Mouse (Mus musculus) MEL (cell line): ENCODE measurements around the gene Tmod1. TPM values are rescaled to one million over a fixed set of nuclear protein-coding genes. Genes with fewer than 3 reads are reported as not detected.
A peak's percentile ranks its signal among the peaks of the same experiment; 100 is the strongest.

Source experiments
- DNase-seq: peaks from one replicate; pipeline ENCODE4 v3.0.0; 2011; ENCODE audit warnings: low read depth, low spot score
- H3K27ac ChIP-seq: 2 replicates; pipeline ENCODE4 v1.5.1; 2012; ENCODE audit warnings: low read depth, mild to moderate bottlenecking, control low read depth, low read length, moderate library complexity; ENCODE audit not compliant: control insufficient read depth
- H3K27me3 ChIP-seq, 2 experiments: fragments of 150-350 bp in 1 of 2; sonication (generic) in 1 of 2; 2 replicates each; pipeline ENCODE4 v1.6.1; 2012; ENCODE audit warnings: low read length in 2 of 2, mild to moderate bottlenecking in 2 of 2, improper control_type of control experiment in 1 of 2, moderate library complexity in 1 of 2; ENCODE audit not compliant: insufficient read depth in 2 of 2, control insufficient read depth in 1 of 2
- H3K36me3 ChIP-seq, 2 experiments: 2 replicates each; pipeline ENCODE4 v1.6.1; 2012 to 2014; ENCODE audit warnings: low read length in 2 of 2, improper control_type of control experiment in 1 of 2, inconsistent platforms in 1 of 2, mild to moderate bottlenecking in 1 of 2; ENCODE audit not compliant: insufficient read depth in 2 of 2, control insufficient read depth in 1 of 2
- H3K4me1 ChIP-seq, 2 experiments: fragments of 150-350 bp in 1 of 2; sonication (generic) in 1 of 2; 2 replicates each; pipeline ENCODE4 v1.6.1; 2012; ENCODE audit warnings: low read length in 2 of 2, improper control_type of control experiment in 1 of 2, mild to moderate bottlenecking in 1 of 2; ENCODE audit not compliant: insufficient read depth in 2 of 2, control insufficient read depth in 1 of 2
- H3K4me3 ChIP-seq, 2 experiments: fragments of 150-350 bp in 1 of 2; sonication (generic) in 1 of 2; 2 replicates each; pipeline ENCODE4 v1.5.1; 2012; ENCODE audit warnings: low read depth in 2 of 2, low read length in 2 of 2, mild to moderate bottlenecking in 2 of 2, moderate library complexity in 2 of 2, control low read depth in 1 of 2, improper control_type of control experiment in 1 of 2; ENCODE audit not compliant: control insufficient read depth in 1 of 2, insufficient read depth in 1 of 2
- H3K79me2 ChIP-seq: 2 replicates; pipeline ENCODE4 v1.6.1; 2012; ENCODE audit warnings: mild to moderate bottlenecking, low read length, moderate library complexity; ENCODE audit not compliant: control insufficient read depth, poor library complexity, insufficient read depth
- H3K9ac ChIP-seq: 2 replicates; pipeline ENCODE4 v1.6.1; 2012; ENCODE audit warnings: low read depth, mild to moderate bottlenecking, control low read depth, low read length, moderate library complexity; ENCODE audit not compliant: control insufficient read depth, poor library complexity, severe bottlenecking
- H3K9me3 ChIP-seq: fragments of 150-350 bp; sonication (generic); replicated peaks from 2 replicates; pipeline ENCODE4 v1.6.1; 2012; ENCODE audit warnings: mild to moderate bottlenecking, low read length, improper control_type of control experiment, moderate library complexity; ENCODE audit not compliant: insufficient read depth
- CTCF ChIP-seq, 3 experiments: IDR thresholded peaks in 2 of 3; conservative IDR thresholded peaks in 1 of 3; 2 replicates each; pipeline ENCODE4 v1.5.1; 2011 to 2012; ENCODE audit warnings: low read length in 3 of 3, low read depth in 2 of 3, mild to moderate bottlenecking in 2 of 3, improper control_type of control experiment in 1 of 3, inconsistent platforms in 1 of 3, mixed read lengths in 1 of 3, moderate library complexity in 1 of 3; ENCODE audit not compliant: control insufficient read depth in 1 of 3, insufficient read depth in 1 of 3, poor library complexity in 1 of 3, severe bottlenecking in 1 of 3
- E2F4 ChIP-seq: IDR thresholded peaks from 2 replicates; pipeline ENCODE4 v1.6.1; 2011; ENCODE audit warnings: low read depth, low read length, improper control_type of control experiment, borderline replicate concordance
- ELF1 ChIP-seq: IDR thresholded peaks from 2 replicates; pipeline ENCODE4 v1.6.1; 2014; ENCODE audit warnings: low read depth, mild to moderate bottlenecking, inconsistent platforms, low read length, improper control_type of control experiment, moderate library complexity
- ETS1 ChIP-seq: IDR thresholded peaks from 2 replicates; pipeline ENCODE4 v1.6.1; 2012; ENCODE audit warnings: low read depth, mild to moderate bottlenecking, inconsistent platforms, low read length, improper control_type of control experiment, moderate library complexity
- GABPA ChIP-seq: IDR thresholded peaks from 2 replicates; pipeline ENCODE4 v1.6.1; 2012; ENCODE audit warnings: low read depth, mild to moderate bottlenecking, inconsistent platforms, low read length, improper control_type of control experiment, moderate library complexity
- GATA1 ChIP-seq: IDR thresholded peaks from 2 replicates; pipeline ENCODE4 v1.6.1; 2011; ENCODE audit warnings: low read depth, low read length, improper control_type of control experiment
- HCFC1 ChIP-seq: IDR thresholded peaks from 2 replicates; pipeline ENCODE4 v1.6.1; 2012; ENCODE audit warnings: low read depth, mild to moderate bottlenecking, inconsistent platforms, low read length, improper control_type of control experiment, moderate library complexity
- KAT2A ChIP-seq: conservative IDR thresholded peaks from 2 replicates; pipeline ENCODE4 v1.6.1; 2012; ENCODE audit warnings: low read depth, low read length, improper control_type of control experiment, inconsistent platforms
- MYB ChIP-seq: IDR thresholded peaks from 2 replicates; pipeline ENCODE4 v1.6.1; 2011; ENCODE audit warnings: mild to moderate bottlenecking, low read depth, low read length, improper control_type of control experiment
- POLR2AphosphoS5 ChIP-seq: IDR thresholded peaks from 2 replicates; pipeline ENCODE4 v1.6.1; 2012; ENCODE audit warnings: low read depth, borderline replicate concordance, mild to moderate bottlenecking, inconsistent platforms, low read length, moderate library complexity, mixed read lengths
- RAD21 ChIP-seq: IDR thresholded peaks from 2 replicates; pipeline ENCODE4 v1.6.1; 2011; ENCODE audit warnings: mild to moderate bottlenecking, low read depth, low read length, improper control_type of control experiment
- RCOR1 ChIP-seq: IDR thresholded peaks from 2 replicates; pipeline ENCODE4 v1.6.1; 2012; ENCODE audit warnings: low read depth, mild to moderate bottlenecking, inconsistent platforms, low read length, improper control_type of control experiment
- SMC3 ChIP-seq: IDR thresholded peaks from 2 replicates; pipeline ENCODE4 v1.6.1; 2011; ENCODE audit warnings: low read depth, low read length, improper control_type of control experiment
- TAL1 ChIP-seq: IDR thresholded peaks from 2 replicates; pipeline ENCODE4 v1.6.1; 2012; ENCODE audit warnings: mild to moderate bottlenecking, inconsistent platforms, low read length, moderate library complexity, mixed read lengths
- USF2 ChIP-seq, 2 experiments: IDR thresholded peaks; 2 replicates each; pipeline ENCODE4 v1.6.1; 2011 to 2012; ENCODE audit warnings: improper control_type of control experiment in 2 of 2, low read length in 2 of 2, borderline replicate concordance in 1 of 2, inconsistent platforms in 1 of 2, low read depth in 1 of 2, mild to moderate bottlenecking in 1 of 2; ENCODE audit not compliant: insufficient read depth in 1 of 2
- ZKSCAN1 ChIP-seq: IDR thresholded peaks from 2 replicates; pipeline ENCODE4 v1.6.1; 2012; ENCODE audit warnings: low read depth, mild to moderate bottlenecking, inconsistent platforms, low read length, improper control_type of control experiment, moderate library complexity
- polyA plus RNA-seq, 2 experiments: library from polyadenylated mRNA; stranded (reverse) in 1 of 2; unstranded in 1 of 2; fragments of >175 nt in 1 of 2; fragments of >200 nt in 1 of 2; gene quantifications; 2 replicates each; pipeline versions ENCODE4 v1.2.1 to v1.2.4; 2012; ENCODE audit warnings: low replicate concordance in 2 of 2, low read depth in 1 of 2; ENCODE audit not compliant: insufficient read length in 2 of 2, insufficient read depth in 1 of 2, missing spikeins in 1 of 2
- total RNA-seq: library from RNA; depleted of rRNA; stranded (reverse); fragments of 300-350 nt; gene quantifications from 2 replicates; pipeline ENCODE4 v1.2.3, GENCODE M21; 2012

Tmod1 gene
- total and polyA plus RNA-seq, 3 experiments = 2.3 to 8.1 TPM; not detected in 1

- no peak for TF ChIP-seq RAD21
- no peak for TF ChIP-seq GATA1
- TF ChIP-seq CTCF (IDR thresholded peaks at IDR 0.05 in 2 of 3, conservative IDR thresholded peaks at IDR 0.05 in 1 of 3; ENCODE audit: control insufficient read depth in 1 of 3, insufficient read depth in 1 of 3, low read depth in 2 of 3, low read length in 3 of 3, poor library complexity in 1 of 3, severe bottlenecking in 1 of 3) = no peak
- no peak for TF ChIP-seq E2F4
Observed at GRCm38 (mm10) chr4:46138287-46139222, 99.8 kb downstream of the Tmod1 start, which contains the start of the genes Ncbp1 and Tstd2 (continued).

DNA sequence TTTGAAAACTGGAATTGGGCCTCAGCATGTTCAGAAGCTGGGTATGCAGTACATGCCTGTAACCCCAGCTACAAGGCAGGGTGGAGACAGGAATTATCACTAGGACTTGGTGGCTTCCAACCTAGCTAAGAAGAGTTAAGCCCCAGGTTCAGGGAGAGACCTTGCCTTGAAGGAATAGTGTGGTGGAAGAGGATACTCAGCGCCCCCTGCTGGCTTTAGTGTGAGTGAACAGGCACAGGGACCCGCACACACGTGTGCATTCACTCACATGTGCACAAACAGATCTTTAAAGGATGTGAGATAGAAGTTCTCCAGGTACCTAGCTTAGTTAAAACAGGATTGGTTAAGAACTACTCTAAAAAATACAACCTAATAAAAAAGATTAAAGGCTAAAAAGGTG lies 105.6 kb downstream of the Tmod1 start:
- peak; percentile 59 for DNase-seq
- TF ChIP-seq SMC3 (peak; percentile 29; the same call in 1 of the 2 replicates), RCOR1 (no peak), ELF1 (no peak), CTCF (IDR thresholded peaks at IDR 0.05 in 2 of 3, conservative IDR thresholded peaks at IDR 0.05 in 1 of 3; ENCODE audit: control insufficient read depth in 1 of 3, insufficient read depth in 1 of 3, low read depth in 2 of 3, low read length in 3 of 3, poor library complexity in 1 of 3, severe bottlenecking in 1 of 3) (peak; percentile 48 to 60 (median 55)), ETS1 (no peak)
- Histone ChIP-seq H3K9me3 (no peaks in the 10 kb centered on the region), H3K27ac (no peak overlapping the region), H3K9ac (no peak overlapping the region), H3K79me2 (peaks cover 44% of the 10 kb centered on the region), H3K4me3 (no peak overlapping the region), H3K36me3 (peaks cover 15 to 20% of the 10 kb centered on the region in 2 experiments), H3K27me3 (no peaks in the 10 kb centered on the region), H3K4me1 (peaks cover 2 to 12% of the 10 kb centered on the region in 2 experiments; a peak in 3 of 4 replicates)

GRCm38 (mm10) chr4:46146881-46147280 lies 108.1 kb downstream of the Tmod1 start:
- H3K36me3 ChIP-seq = peaks cover 2 to 34% of the 10 kb centered on the region in 2 experiments
- TF ChIP-seq ZKSCAN1 (no peak), TAL1 (no peak), POLR2AphosphoS5 (no peak), MYB (no peak), USF2 (IDR thresholded peaks at IDR 0.05; ENCODE audit: borderline replicate concordance in 1 of 2, insufficient read depth in 1 of 2, low read depth in 1 of 2, low read length in 2 of 2) (no peak), KAT2A (no peak), HCFC1 (no peak), ELF1 (no peak), GABPA (no peak)
- no peak overlapping the region for H3K4me3 ChIP-seq
- H3K79me2 ChIP-seq = peaks cover 24% of the 10 kb centered on the region
- no peak overlapping the region for H3K9ac ChIP-seq
- 0 out of 4 replicates have a peak, but pooled peaks cover 0 to 3% of the 10 kb centered on the region in 2 experiments for H3K4me1 ChIP-seq
- no peak overlapping the region for H3K27ac ChIP-seq
- no peaks in the 10 kb centered on the region for H3K27me3 ChIP-seq
- no peak for DNase-seq
- no peaks in the 10 kb centered on the region for H3K9me3 ChIP-seq
